Mouse (Mus musculus) liver, adult 2 months (tissue): ENCODE results near the gene Gm45799.

Experiments used
- CTCF ChIP-seq: fragments of 200-500 bp; IDR thresholded peaks from 2 replicates; pipeline ENCODE4 v1.5.1; 2011; ENCODE audit warnings: low read depth, low read length, control low read depth
- POLR2A ChIP-seq: fragments of 200-500 bp; IDR thresholded peaks from 2 replicates; pipeline ENCODE4 v1.6.1; 2011; ENCODE audit warnings: low read length, control low read depth; ENCODE audit not compliant: insufficient read depth; ENCODE audit errors: extremely low read depth

GRCm38 (mm10) chr7:105733836-105734235 lies 93.5 kb downstream of the Gm45799 start:
- no peak for TF ChIP-seq CTCF
- no peak for TF ChIP-seq POLR2A
